Mouse (Mus musculus): ENCODE measurements at regions not wholly inside any gene's neighbourhood (a gene's known extent, or its start where the extent isn't known, plus 50 kb on each side); places are given as distances from the start of the nearest gene placed in this dataset.

DNA sequence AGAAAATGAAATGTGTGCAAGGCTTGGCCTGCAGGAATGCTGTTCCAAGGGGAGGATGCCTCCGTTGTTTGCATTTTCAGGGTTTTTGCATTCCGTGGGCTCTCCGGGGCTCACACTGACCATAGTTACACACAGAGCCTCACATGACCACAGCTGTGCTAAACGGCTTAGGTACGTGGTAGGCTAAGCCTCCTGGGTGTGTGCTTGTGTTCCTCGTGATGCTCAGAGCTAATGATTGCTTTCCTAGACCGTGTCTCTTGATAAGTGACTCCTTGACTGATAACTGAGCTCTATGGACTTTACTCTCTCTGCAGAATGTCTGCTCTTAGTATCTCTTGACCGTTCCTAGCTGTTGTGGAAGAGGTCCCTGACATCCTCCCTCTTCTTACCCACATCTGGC lies 238.9 kb upstream of the Foxq1 start:
- TF ChIP-seq POLR2AphosphoS2 (IDR thresholded peaks at IDR 0.05; ENCODE audit: low read length) (no peak), CTCF (IDR thresholded peaks at IDR 0.05 in 2 of 3, conservative IDR thresholded peaks at IDR 0.05 in 1 of 3; ENCODE audit: control insufficient read depth in 1 of 3, insufficient read depth in 1 of 3, low read depth in 2 of 3, low read length in 3 of 3, poor library complexity in 1 of 3, severe bottlenecking in 1 of 3) (no peak), TAL1 (IDR thresholded peaks at IDR 0.05; ENCODE audit: low read length) (no peak), POLR2AphosphoS5 (IDR thresholded peaks at IDR 0.05; ENCODE audit: borderline replicate concordance, low read depth, low read length) (no peak), POLR2A (IDR thresholded peaks at IDR 0.05; ENCODE audit: control insufficient read depth in 1 of 2, insufficient read depth in 1 of 2, low read depth in 1 of 2, low read length in 2 of 2, poor library complexity in 1 of 2) (no peak), USF1 (IDR thresholded peaks at IDR 0.05; ENCODE audit: low read depth, low read length) (no peak), ETS1 (IDR thresholded peaks at IDR 0.05; ENCODE audit: low read depth, low read length) (no peak), MYB (IDR thresholded peaks at IDR 0.05; ENCODE audit: low read depth, low read length) (no peak), USF2 (IDR thresholded peaks at IDR 0.05; ENCODE audit: borderline replicate concordance in 1 of 2, insufficient read depth in 1 of 2, low read depth in 1 of 2, low read length in 2 of 2) (no peak), RCOR1 (IDR thresholded peaks at IDR 0.05; ENCODE audit: low read depth, low read length) (no peak)
